Mouse (Mus musculus): ENCODE results near the gene Gm42372. TPM values are rescaled to one million over a fixed set of nuclear protein-coding genes. Genes with fewer than 3 reads are reported as not detected.

The Gm42372 gene
- total and polyA plus RNA-seq, 2 experiments: not detected

- 8% methylated on average over 7 of the region's 7 CpGs for WGBS
- H3K27ac ChIP-seq (replicated peaks; ENCODE audit: insufficient read depth, low read depth, low read length): peak overlapping the region; percentile 70
- peak; percentile 85 for DNase-seq (ENCODE audit: extremely low read depth, low read depth, low spot score)
- H3K36me3 ChIP-seq (ENCODE audit: control insufficient read depth, insufficient read depth, low read length): peaks cover 3% of the 10 kb centered on the region; the same call in 1 of the 2 replicates
- no peaks in the 10 kb centered on the region for H3K27me3 ChIP-seq (ENCODE audit: control insufficient read depth, insufficient read depth, low read length)
- H3K79me2 ChIP-seq (ENCODE audit: control insufficient read depth, insufficient read depth, low read length): no peaks in the 10 kb centered on the region
- H3K9ac ChIP-seq (ENCODE audit: low read depth, low read length): no peak overlapping the region; the same call in 1 of the 2 replicates
- H3K4me3 ChIP-seq (ENCODE audit: insufficient read depth, low read depth, low read length): no peak overlapping the region
- TF ChIP-seq POLR2A (IDR thresholded peaks at IDR 0.05; ENCODE audit: extremely low read depth, insufficient read depth, low read length): no peak
- TF ChIP-seq CTCF (IDR thresholded peaks at IDR 0.05; ENCODE audit: low read depth, low read length): peak; percentile 90
- peaks cover 25% of the 10 kb centered on the region for H3K4me1 ChIP-seq (ENCODE audit: control insufficient read depth, insufficient read depth, low read length)
These were observed 19.7 kb downstream of the Gm42372 start for GRCm38 (mm10) chr7:17002375-17003195.

GRCm38 (mm10) chr7:17003230-17003960 lies 20.5 kb downstream of the Gm42372 start:
- Histone ChIP-seq H3K27me3 (ENCODE audit: control insufficient read depth, insufficient read depth, low read length) (no peaks in the 10 kb centered on the region), H3K27ac (replicated peaks; ENCODE audit: insufficient read depth, low read depth, low read length) (peak overlapping the region; percentile 70), H3K36me3 (ENCODE audit: control insufficient read depth, insufficient read depth, low read length) (peaks cover 3% of the 10 kb centered on the region; the same call in 1 of the 2 replicates), H3K4me1 (ENCODE audit: control insufficient read depth, insufficient read depth, low read length) (peaks cover 28% of the 10 kb centered on the region), H3K79me2 (ENCODE audit: control insufficient read depth, insufficient read depth, low read length) (no peaks in the 10 kb centered on the region), H3K4me3 (ENCODE audit: insufficient read depth, low read depth, low read length) (no peak overlapping the region), H3K9ac (ENCODE audit: low read depth, low read length) (peak overlapping the region; percentile 6; the same call in 1 of the 2 replicates)
- DNase-seq (ENCODE audit: extremely low read depth, low read depth, low spot score): peak; percentile 94
- TF ChIP-seq POLR2A (IDR thresholded peaks at IDR 0.05; ENCODE audit: extremely low read depth, insufficient read depth, low read length): no peak
- no peak for TF ChIP-seq CTCF (IDR thresholded peaks at IDR 0.05; ENCODE audit: low read depth, low read length)
- 25% methylated on average over 7 of the region's 7 CpGs for WGBS

- Histone ChIP-seq H3K9ac (ENCODE audit: low read depth, low read length) (no peak overlapping the region), H3K4me3 (ENCODE audit: insufficient read depth, low read depth, low read length) (no peak overlapping the region), H3K4me1 (ENCODE audit: control insufficient read depth, insufficient read depth, low read length) (peaks cover 26% of the 10 kb centered on the region), H3K79me2 (ENCODE audit: control insufficient read depth, insufficient read depth, low read length) (no peaks in the 10 kb centered on the region), H3K27me3 (ENCODE audit: control insufficient read depth, insufficient read depth, low read length) (no peaks in the 10 kb centered on the region), H3K27ac (replicated peaks; ENCODE audit: insufficient read depth, low read depth, low read length) (no peak overlapping the region), H3K36me3 (ENCODE audit: control insufficient read depth, insufficient read depth, low read length) (peaks cover 3% of the 10 kb centered on the region; the same call in 1 of the 2 replicates)
- TF ChIP-seq POLR2A (IDR thresholded peaks at IDR 0.05; ENCODE audit: extremely low read depth, insufficient read depth, low read length) (no peak), CTCF (IDR thresholded peaks at IDR 0.05; ENCODE audit: low read depth, low read length) (no peak)
- 55% methylated on average over 7 of the region's 7 CpGs for WGBS
- peak; percentile 32 for DNase-seq (ENCODE audit: extremely low read depth, low read depth, low spot score)
These were observed 21.8 kb downstream of the Gm42372 start for GRCm38 (mm10) chr7:17004716-17005115.

DNA sequence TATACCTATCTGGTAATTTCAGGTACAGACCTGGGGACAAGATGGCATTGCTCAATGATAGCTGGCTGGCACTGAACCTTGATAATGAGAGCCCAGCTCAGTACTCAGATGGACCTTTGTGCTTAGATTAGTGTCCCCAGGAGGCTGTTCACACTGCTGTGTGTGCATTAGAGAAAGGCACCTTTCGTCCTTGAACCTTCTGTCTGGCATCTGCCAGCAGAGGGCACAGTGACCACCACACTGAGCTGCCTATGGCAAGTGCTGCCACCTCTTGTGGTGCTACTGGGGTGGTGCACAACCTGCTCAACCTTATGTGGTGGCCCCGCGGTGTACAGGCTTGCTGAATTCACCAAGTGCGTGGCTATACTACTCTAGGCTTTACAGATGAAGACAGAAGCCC lies 24.4 kb downstream of the Gm42372 start:
- TF ChIP-seq POLR2A (IDR thresholded peaks at IDR 0.05; ENCODE audit: extremely low read depth, insufficient read depth, low read length) (no peak), CTCF (IDR thresholded peaks at IDR 0.05; ENCODE audit: low read depth, low read length) (peak; percentile 90)
- peak overlapping the region; percentile 35 for H3K27ac ChIP-seq (replicated peaks; ENCODE audit: insufficient read depth, low read depth, low read length)
- H3K4me3 ChIP-seq (ENCODE audit: insufficient read depth, low read depth, low read length): no peak overlapping the region
- no peaks in the 10 kb centered on the region for H3K27me3 ChIP-seq (ENCODE audit: control insufficient read depth, insufficient read depth, low read length)
- peak; percentile 95 for DNase-seq (ENCODE audit: extremely low read depth, low read depth, low spot score)
- H3K36me3 ChIP-seq (ENCODE audit: control insufficient read depth, insufficient read depth, low read length): peaks cover 5% of the 10 kb centered on the region; the same call in 1 of the 2 replicates
- 56% methylated on average over 4 of the region's 4 CpGs for WGBS
- H3K9ac ChIP-seq (ENCODE audit: low read depth, low read length): no peak overlapping the region
- no peaks in the 10 kb centered on the region for H3K79me2 ChIP-seq (ENCODE audit: control insufficient read depth, insufficient read depth, low read length)
- peaks cover 26% of the 10 kb centered on the region for H3K4me1 ChIP-seq (ENCODE audit: control insufficient read depth, insufficient read depth, low read length)

DNA sequence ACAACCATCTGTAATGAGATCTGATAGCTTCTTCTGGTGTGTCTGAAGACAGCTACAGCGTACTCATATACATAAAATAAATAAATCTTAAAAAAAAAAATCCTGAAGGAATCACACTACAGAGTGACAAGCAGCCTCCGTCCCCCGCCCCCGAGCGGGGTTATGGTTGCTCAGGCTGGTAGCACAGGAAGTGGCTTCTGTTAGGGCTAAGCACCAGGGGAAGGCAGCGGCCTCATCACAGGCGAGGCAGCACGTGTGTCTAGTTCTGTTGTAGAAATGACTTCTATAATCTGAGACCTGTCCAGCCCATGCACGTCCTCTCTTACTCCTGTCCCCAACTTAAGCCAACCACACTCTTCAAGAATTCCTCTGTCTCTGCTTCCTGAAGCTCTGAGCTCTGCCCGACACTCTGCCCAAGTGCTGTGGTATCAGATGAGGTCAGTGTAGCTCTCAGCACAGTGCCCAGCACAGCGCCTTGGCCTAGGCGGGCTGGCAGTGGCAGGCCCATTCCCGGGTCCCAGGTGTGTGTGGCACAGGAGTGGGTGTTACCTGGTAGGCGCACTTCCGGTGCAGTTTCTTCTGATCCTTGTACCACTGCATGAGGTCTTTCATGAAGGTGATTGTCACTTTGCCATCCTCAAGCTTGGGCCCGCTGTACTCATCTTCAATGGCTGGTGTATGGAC lies 26.6 kb downstream of the Gm42372 start:
- Histone ChIP-seq H3K9ac (ENCODE audit: low read depth, low read length) (no peak overlapping the region), H3K79me2 (ENCODE audit: control insufficient read depth, insufficient read depth, low read length) (no peaks in the 10 kb centered on the region; the same call in 1 of the 2 replicates), H3K4me1 (ENCODE audit: control insufficient read depth, insufficient read depth, low read length) (peaks cover 13% of the 10 kb centered on the region), H3K36me3 (ENCODE audit: control insufficient read depth, insufficient read depth, low read length) (peaks cover 5% of the 10 kb centered on the region; the same call in 1 of the 2 replicates), H3K4me3 (ENCODE audit: insufficient read depth, low read depth, low read length) (no peak overlapping the region), H3K27me3 (ENCODE audit: control insufficient read depth, insufficient read depth, low read length) (no peaks in the 10 kb centered on the region), H3K27ac (replicated peaks; ENCODE audit: insufficient read depth, low read depth, low read length) (no peak overlapping the region)
- DNase-seq (ENCODE audit: extremely low read depth, low read depth, low spot score): no peak
- 85% methylated on average over 16 of the region's 16 CpGs for WGBS
- TF ChIP-seq POLR2A (IDR thresholded peaks at IDR 0.05; ENCODE audit: extremely low read depth, insufficient read depth, low read length) (no peak), CTCF (IDR thresholded peaks at IDR 0.05; ENCODE audit: low read depth, low read length) (no peak)
